Mouse (Mus musculus): ENCODE results near the gene Hdac9. TPM values are rescaled to one million over a fixed set of nuclear protein-coding genes. Genes with fewer than 3 reads are reported as not detected.

The Hdac9 gene
- polyA plus RNA-seq, 1 experiment from 2014 or later: 26.1 TPM

DNA sequence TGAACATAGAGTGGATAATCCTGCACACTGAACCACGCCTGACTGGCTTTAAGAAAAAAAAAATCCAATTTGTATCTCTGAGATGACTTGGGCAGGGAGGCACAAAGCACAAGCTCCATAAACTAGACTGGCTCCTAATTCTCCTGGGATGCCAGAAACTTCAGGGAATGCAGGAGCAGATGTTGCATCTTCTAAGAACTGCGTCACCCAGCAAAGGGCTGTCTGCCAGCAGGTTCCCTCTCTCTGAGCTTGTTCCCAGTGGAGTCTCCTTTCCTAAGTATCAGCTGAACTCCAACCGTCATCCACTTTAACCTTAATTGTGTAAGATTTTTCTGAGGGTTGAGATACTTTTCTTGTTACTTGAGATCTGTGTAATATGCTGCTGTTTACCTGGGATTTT lies 140.7 kb downstream of the Hdac9 start:
- no peak overlapping the region for H3K4me3 ChIP-seq
- no peaks in the 10 kb centered on the region for H3K27me3 ChIP-seq
- ATAC-seq (replicated peaks; ENCODE audit: insufficient number of reproducible peaks, insufficient read depth, low FRiP score, low read depth): no peak
- no peaks in the 10 kb centered on the region for H3K36me3 ChIP-seq
- no peaks in the 10 kb centered on the region for H3K9me3 ChIP-seq (replicated peaks)
- no peak overlapping the region for H3K9ac ChIP-seq
- no peaks in the 10 kb centered on the region for H3K4me1 ChIP-seq (replicated peaks)
- H3K27ac ChIP-seq: no peak overlapping the region
- no peak overlapping the region for H3K4me2 ChIP-seq
- WGBS: 73% methylated on average over 3 of the region's 3 CpGs

DNA sequence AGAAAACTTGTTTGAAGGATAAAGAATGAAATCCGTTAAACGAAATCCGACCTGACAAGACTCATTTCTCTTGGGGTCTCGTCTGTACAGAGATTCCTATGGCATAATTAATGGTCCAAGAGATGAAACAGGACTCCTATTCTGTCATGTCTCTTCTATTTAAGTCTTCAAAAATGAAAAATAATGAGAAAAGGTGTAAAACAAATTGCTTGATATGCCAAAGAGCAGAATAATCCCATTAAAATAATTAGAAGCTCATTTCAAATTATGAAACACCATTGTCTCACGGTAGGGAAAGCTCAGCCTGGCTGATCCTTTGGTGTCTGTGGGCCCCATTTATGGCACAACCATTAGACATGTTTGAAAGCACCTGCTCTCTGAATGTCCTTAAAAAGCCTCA lies 142.8 kb downstream of the Hdac9 start:
- H3K27ac ChIP-seq: no peak overlapping the region
- ATAC-seq (replicated peaks; ENCODE audit: insufficient number of reproducible peaks, insufficient read depth, low FRiP score, low read depth): no peak
- H3K9ac ChIP-seq: no peak overlapping the region
- no peaks in the 10 kb centered on the region for H3K27me3 ChIP-seq
- no peak overlapping the region for H3K4me2 ChIP-seq
- WGBS: 80% methylated on average over 5 of the region's 5 CpGs
- no peaks in the 10 kb centered on the region for H3K9me3 ChIP-seq (replicated peaks)
- H3K4me1 ChIP-seq (replicated peaks): no peaks in the 10 kb centered on the region
- no peaks in the 10 kb centered on the region for H3K36me3 ChIP-seq
- H3K4me3 ChIP-seq: no peak overlapping the region

DNA sequence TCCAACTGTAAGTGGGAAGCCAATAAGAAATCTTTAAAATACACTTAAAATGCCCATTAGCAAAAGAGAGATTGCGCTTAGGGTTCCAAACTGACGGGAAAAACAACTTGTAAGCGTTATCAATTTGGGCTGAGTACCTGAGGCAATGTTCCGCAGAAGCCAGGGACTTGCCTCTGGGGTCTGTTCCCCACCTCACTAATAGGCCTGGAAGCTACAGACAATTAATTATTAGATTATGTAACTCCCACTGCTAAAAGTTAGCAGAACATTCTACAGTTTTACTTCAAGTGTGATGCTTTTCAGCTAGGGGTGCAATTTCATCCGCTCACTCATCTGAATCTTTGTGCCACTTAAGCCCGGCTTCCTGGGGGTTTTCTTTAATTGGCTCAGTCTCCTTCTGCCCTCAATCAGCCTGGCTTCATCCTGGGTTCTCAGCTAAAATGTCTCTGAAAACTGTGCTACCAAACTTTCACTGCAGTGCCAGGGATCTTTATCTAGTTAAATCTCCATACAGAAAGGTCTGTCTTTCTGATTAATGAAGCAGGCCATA lies 149.6 kb downstream of the Hdac9 start:
- no peaks in the 10 kb centered on the region for H3K4me1 ChIP-seq (replicated peaks)
- no peak overlapping the region for H3K4me2 ChIP-seq
- no peaks in the 10 kb centered on the region for H3K27me3 ChIP-seq
- ATAC-seq (replicated peaks; ENCODE audit: insufficient number of reproducible peaks, insufficient read depth, low FRiP score, low read depth): no peak
- no peaks in the 10 kb centered on the region for H3K9me3 ChIP-seq (replicated peaks)
- WGBS: 85% methylated on average over 6 of the region's 6 CpGs
- H3K4me3 ChIP-seq: no peak overlapping the region
- H3K9ac ChIP-seq: no peak overlapping the region
- H3K27ac ChIP-seq: no peak overlapping the region
- no peaks in the 10 kb centered on the region for H3K36me3 ChIP-seq

DNA sequence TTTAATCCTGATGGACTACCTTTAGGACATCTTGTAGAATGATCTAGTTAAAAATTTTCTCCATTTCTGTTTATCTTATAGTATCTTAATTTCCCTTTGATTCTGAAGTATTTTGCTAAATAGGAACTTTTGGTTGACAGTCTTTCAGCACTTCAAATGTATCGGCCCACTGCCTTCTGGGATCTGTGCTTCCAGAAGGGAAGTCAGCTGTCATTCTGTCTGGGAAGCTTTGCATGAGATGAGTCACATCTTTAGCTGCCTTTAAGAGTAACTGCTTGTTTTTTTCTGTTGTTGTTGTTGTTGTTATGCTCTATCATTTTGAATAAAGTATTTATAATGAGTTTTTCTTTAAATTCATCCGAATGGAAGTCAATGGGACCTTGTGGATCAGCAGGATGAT lies 169.6 kb downstream of the Hdac9 start:
- Histone ChIP-seq H3K4me3 (no peak overlapping the region), H3K27me3 (no peaks in the 10 kb centered on the region), H3K36me3 (no peaks in the 10 kb centered on the region), H3K9me3 (replicated peaks) (no peaks in the 10 kb centered on the region), H3K9ac (no peak overlapping the region), H3K27ac (no peak overlapping the region), H3K4me1 (replicated peaks) (no peaks in the 10 kb centered on the region), H3K4me2 (no peak overlapping the region)
- WGBS: 67% methylated on average over 2 of the region's 2 CpGs
- ATAC-seq (replicated peaks; ENCODE audit: insufficient number of reproducible peaks, insufficient read depth, low FRiP score, low read depth): no peak

DNA sequence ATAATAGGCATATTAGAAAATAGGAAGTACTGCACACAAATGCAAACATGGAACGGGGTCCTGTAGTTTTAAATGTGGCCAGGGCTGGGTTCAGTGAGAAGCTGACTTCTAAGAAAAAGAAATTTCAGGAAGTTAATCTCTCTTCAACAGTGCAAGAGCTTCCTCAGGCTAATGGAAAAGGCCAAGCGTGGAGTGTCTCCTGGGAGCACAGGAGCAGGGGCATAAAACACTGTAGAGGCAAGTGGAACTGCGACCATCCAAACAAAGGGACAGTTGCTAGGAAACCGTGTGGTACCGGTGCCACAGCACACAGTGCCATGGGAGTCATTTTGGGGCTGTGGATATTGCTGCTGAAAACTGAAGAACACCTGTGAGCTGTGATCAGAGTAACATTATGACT lies 191.7 kb downstream of the Hdac9 start:
- no peaks in the 10 kb centered on the region for H3K36me3 ChIP-seq
- no peak overlapping the region for H3K4me2 ChIP-seq
- no peak overlapping the region for H3K27ac ChIP-seq
- 0 out of 2 replicates have a peak, but pooled peaks cover 3% of the 10 kb centered on the region for H3K4me1 ChIP-seq (replicated peaks)
- no peak overlapping the region for H3K4me3 ChIP-seq
- H3K9ac ChIP-seq: no peak overlapping the region
- no peaks in the 10 kb centered on the region for H3K9me3 ChIP-seq (replicated peaks)
- 62% methylated on average over 5 of the region's 5 CpGs for WGBS
- no peak for ATAC-seq (replicated peaks; ENCODE audit: insufficient number of reproducible peaks, insufficient read depth, low FRiP score, low read depth)
- no peaks in the 10 kb centered on the region for H3K27me3 ChIP-seq

DNA sequence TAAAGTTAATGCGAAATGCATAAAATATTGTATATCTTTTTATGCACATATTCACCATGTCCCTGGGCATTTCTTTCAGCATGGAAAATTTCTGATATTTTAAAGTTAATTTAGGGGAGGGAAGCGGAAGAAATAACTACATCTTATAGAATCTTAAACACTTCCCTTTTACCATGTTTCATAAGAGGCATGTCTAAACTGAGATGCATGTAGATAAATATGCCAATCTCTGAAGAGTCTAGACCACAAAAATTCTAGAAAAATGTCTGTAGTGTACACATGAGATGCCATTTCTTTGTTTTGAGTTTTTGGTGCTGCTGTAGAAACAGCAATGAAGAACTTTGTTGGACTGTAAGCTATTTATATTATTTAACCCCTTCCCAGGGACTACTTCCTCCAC lies 192.6 kb downstream of the Hdac9 start:
- H3K9ac ChIP-seq: no peak overlapping the region
- H3K4me2 ChIP-seq: no peak overlapping the region
- no peak for ATAC-seq (replicated peaks; ENCODE audit: insufficient number of reproducible peaks, insufficient read depth, low FRiP score, low read depth)
- no peaks in the 10 kb centered on the region for H3K27me3 ChIP-seq
- H3K27ac ChIP-seq: no peak overlapping the region
- no peak overlapping the region for H3K4me3 ChIP-seq
- 85% methylated on average over 2 of the region's 2 CpGs for WGBS
- H3K4me1 ChIP-seq (replicated peaks): 0 out of 2 replicates have a peak, but pooled peaks cover 3% of the 10 kb centered on the region
- H3K9me3 ChIP-seq (replicated peaks): no peaks in the 10 kb centered on the region
- no peaks in the 10 kb centered on the region for H3K36me3 ChIP-seq

DNA sequence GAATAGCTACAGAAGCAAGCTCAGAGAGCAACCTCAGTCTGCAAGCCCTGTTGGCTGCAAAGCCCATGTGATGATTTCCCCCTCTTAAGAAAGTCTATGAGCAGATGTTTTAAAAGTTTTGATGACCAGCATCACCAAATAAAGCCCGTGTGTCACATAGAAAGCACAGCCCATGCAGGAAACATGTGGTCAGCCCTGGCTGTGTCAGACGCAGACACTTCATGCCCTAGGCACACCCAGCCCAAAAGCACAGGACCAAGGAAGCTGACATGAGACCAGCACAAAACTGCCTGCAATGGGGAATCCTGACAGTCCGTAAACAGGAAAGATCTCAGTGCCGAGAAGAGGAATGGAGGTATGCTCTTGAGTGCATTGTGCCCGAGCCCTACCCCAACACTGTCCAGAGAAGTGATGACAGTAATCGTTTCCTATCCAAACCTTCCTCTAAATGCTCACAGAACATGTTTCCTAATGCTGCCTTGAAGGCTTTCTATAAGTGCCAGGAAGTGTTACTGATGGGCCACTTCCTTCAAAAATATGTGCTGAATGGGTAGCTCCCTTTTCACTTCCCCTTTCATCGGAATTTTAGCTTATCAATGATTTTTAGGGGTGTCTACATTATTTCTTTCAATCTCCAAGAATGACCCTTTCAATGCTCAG lies 193.9 kb downstream of the Hdac9 start:
- H3K27me3 ChIP-seq: no peaks in the 10 kb centered on the region
- ATAC-seq (replicated peaks; ENCODE audit: insufficient number of reproducible peaks, insufficient read depth, low FRiP score, low read depth): no peak
- no peak overlapping the region for H3K9ac ChIP-seq
- H3K9me3 ChIP-seq (replicated peaks): no peaks in the 10 kb centered on the region
- no peaks in the 10 kb centered on the region for H3K36me3 ChIP-seq
- no peak overlapping the region for H3K4me3 ChIP-seq
- 37% methylated on average over 7 of the region's 7 CpGs for WGBS
- no peak overlapping the region for H3K27ac ChIP-seq
- 0 out of 2 replicates have a peak, but pooled peaks cover 3% of the 10 kb centered on the region for H3K4me1 ChIP-seq (replicated peaks)
- no peak overlapping the region for H3K4me2 ChIP-seq

DNA sequence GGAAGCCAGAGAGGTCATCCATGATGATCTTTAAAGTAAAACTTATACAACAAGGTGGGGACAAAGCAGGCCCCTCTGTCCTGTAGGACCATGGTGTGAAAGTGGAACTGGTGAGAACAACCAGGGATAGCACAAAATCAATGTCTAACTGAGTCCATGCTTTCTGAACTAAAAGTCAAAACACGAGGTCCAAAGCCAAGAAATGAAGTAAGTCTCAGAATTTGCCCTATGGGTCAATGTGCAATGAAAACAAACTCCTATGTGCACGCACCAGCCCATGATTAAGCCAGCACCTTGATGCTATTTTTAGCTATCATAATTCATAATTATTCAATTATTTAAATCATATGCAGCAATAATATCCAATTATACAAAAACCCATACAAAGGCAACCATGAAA lies 196.0 kb downstream of the Hdac9 start:
- no peak overlapping the region for H3K27ac ChIP-seq
- no peaks in the 10 kb centered on the region for H3K36me3 ChIP-seq
- no peak overlapping the region for H3K4me3 ChIP-seq
- no peak for ATAC-seq (replicated peaks; ENCODE audit: insufficient number of reproducible peaks, insufficient read depth, low FRiP score, low read depth)
- H3K9me3 ChIP-seq (replicated peaks): no peaks in the 10 kb centered on the region
- 83% methylated on average over 2 of the region's 2 CpGs for WGBS
- H3K4me2 ChIP-seq: no peak overlapping the region
- 0 out of 2 replicates have a peak, but pooled peaks cover 3% of the 10 kb centered on the region for H3K4me1 ChIP-seq (replicated peaks)
- H3K9ac ChIP-seq: no peak overlapping the region
- no peaks in the 10 kb centered on the region for H3K27me3 ChIP-seq

DNA sequence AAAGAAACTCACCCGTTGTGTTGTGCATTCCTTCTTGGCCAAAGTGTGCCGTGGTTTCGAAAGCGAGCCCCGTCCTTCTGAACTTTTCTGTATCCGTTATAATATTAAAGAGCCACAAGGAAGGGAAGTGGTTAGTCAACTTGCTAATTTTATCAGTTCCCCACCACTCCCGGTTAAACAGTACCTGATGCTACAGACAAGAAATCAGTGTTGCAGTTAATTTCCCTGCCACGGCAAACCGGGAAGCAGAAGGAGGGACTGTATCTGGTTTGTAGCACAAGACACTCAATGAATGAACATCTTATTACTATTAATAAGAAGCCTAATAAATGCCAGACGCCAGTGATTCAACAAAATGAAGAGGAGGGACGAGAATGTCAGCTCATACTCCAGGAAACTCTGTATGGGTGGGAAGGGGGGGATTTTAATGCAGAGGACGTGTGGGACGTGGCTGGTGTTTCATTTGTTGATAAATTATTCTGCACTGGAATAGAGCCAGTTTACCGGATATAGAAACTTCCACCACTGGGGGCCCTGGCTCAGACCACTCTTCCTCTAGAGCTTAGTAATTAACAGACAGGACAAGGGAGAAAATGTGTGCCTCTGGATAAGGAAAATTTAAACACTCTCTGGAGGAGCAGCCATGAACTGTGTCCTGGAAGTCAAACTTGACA lies 202.5 kb downstream of the Hdac9 start:
- peak; percentile 82 for ATAC-seq (replicated peaks; ENCODE audit: insufficient number of reproducible peaks, insufficient read depth, low FRiP score, low read depth)
- no peaks in the 10 kb centered on the region for H3K36me3 ChIP-seq
- H3K4me1 ChIP-seq (replicated peaks): peaks cover 10% of the 10 kb centered on the region; the same call in 1 of the 2 replicates
- no peak overlapping the region for H3K9ac ChIP-seq
- no peaks in the 10 kb centered on the region for H3K27me3 ChIP-seq
- H3K9me3 ChIP-seq (replicated peaks): no peaks in the 10 kb centered on the region
- peak overlapping the region; percentile 37 for H3K4me2 ChIP-seq
- H3K4me3 ChIP-seq: peak overlapping the region; percentile 31
- H3K27ac ChIP-seq: peak overlapping the region; percentile 61
- 26% methylated on average over 14 of the region's 14 CpGs for WGBS

DNA sequence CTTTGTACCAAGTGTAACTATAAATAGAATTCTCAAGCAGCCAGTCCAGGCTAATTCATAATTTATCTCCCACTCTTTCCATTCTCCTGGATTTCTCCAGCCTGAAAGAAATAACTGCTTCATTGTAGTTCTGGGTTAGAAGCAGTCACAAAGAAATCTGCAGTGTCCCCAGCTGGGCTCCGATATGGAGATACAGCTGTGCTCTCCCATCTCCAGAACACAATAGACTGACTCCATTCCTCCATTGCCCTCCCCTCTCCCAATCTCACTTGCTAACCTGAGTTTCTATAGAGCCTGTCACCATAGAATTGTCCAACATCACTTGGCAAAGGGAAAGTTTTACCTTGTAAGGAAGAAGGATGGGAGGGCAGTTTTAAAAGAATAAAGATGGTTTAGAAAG lies 218.9 kb downstream of the Hdac9 start:
- Histone ChIP-seq H3K9me3 (replicated peaks) (no peaks in the 10 kb centered on the region), H3K4me3 (no peak overlapping the region), H3K36me3 (no peaks in the 10 kb centered on the region), H3K4me1 (replicated peaks) (peaks cover 13% of the 10 kb centered on the region), H3K27me3 (no peaks in the 10 kb centered on the region), H3K4me2 (peak overlapping the region; percentile 7; the same call in 1 of the 2 replicates), H3K27ac (no peak overlapping the region; the same call in 1 of the 2 replicates), H3K9ac (no peak overlapping the region)
- ATAC-seq (replicated peaks; ENCODE audit: insufficient number of reproducible peaks, insufficient read depth, low FRiP score, low read depth): no peak
- WGBS: 30% methylated on average over 1 of the region's 1 CpGs

DNA sequence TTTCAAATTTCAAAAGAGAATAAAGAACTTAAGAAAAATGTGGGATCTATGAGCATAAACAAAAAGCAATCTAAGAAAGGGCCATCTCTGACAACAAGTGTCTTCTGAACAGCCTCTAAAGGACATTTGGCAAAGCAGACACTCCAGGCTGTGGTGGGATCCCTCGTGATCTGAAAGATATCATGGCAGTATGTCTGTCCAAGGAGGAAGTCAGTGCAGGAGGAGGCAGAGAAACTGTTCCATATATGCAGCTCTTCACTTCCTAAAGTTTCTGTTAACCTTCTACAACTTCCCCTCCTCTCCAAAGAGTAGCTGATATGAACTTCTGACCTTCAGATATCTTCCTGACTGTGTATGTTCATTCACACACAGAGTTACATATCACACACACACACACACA lies 220.2 kb downstream of the Hdac9 start:
- Histone ChIP-seq H3K27ac (no peak overlapping the region), H3K9me3 (replicated peaks) (no peaks in the 10 kb centered on the region), H3K4me3 (no peak overlapping the region), H3K36me3 (no peaks in the 10 kb centered on the region), H3K4me2 (no peak overlapping the region), H3K4me1 (replicated peaks) (peaks cover 13% of the 10 kb centered on the region), H3K9ac (no peak overlapping the region), H3K27me3 (no peaks in the 10 kb centered on the region)
- WGBS: 46% methylated on average over 1 of the region's 1 CpGs
- no peak for ATAC-seq (replicated peaks; ENCODE audit: insufficient number of reproducible peaks, insufficient read depth, low FRiP score, low read depth)

All from heart, embryonic 15.5 days (tissue).